Mouse (Mus musculus) lung, postnatal 0 days (tissue): ENCODE results near the gene 6430531B16Rik. TPM values are rescaled to one million over a fixed set of nuclear protein-coding genes. Genes with fewer than 3 reads are reported as not detected.

ENCODE experiments used
- ATAC-seq: fragments of 200-750 bp; cut with Nextera tagmentation; 2 replicates; pipeline ENCODE4 v1.8.0; 2017; ENCODE audit warnings: moderate library complexity
- DNase-seq: peaks from one replicate; pipeline ENCODE4 v3.0.0-alpha.2; 2016; ENCODE audit warnings: low spot score
- H3K27ac ChIP-seq: fragments of 300-500 bp; sonication (generic); 2 replicates; pipeline ENCODE4 v1.5.1; 2014; ENCODE audit warnings: antibody characterized with exemption, mild to moderate bottlenecking, low read length, mixed read lengths
- H3K27me3 ChIP-seq: fragments of 300-500 bp; sonication (generic); replicated peaks from 2 replicates; pipeline ENCODE4 v1.6.1; 2014; ENCODE audit warnings: low read length, mixed read lengths; ENCODE audit not compliant: insufficient read depth
- H3K36me3 ChIP-seq: fragments of 300-500 bp; sonication (generic); 2 replicates; pipeline ENCODE4 v1.6.1; 2014; ENCODE audit warnings: low read length, mixed read lengths; ENCODE audit not compliant: insufficient read depth
- H3K4me1 ChIP-seq: fragments of 300-500 bp; sonication (generic); 2 replicates; pipeline ENCODE4 v1.6.1; 2014; ENCODE audit warnings: antibody characterized with exemption, low read depth, low read length, mixed read lengths; ENCODE audit not compliant: insufficient read depth
- H3K4me2 ChIP-seq: fragments of 300-500 bp; sonication (generic); replicated peaks from 2 replicates; pipeline ENCODE4 v1.6.1; 2014; ENCODE audit warnings: low read depth, mild to moderate bottlenecking, low read length, moderate library complexity, mixed read lengths
- H3K4me3 ChIP-seq: fragments of 300-500 bp; sonication (generic); 2 replicates; pipeline ENCODE4 v1.5.1; 2014; ENCODE audit warnings: low read depth, low read length
- H3K9ac ChIP-seq: fragments of 300-500 bp; sonication (generic); replicated peaks from 2 replicates; pipeline ENCODE4 v1.6.1; 2014; ENCODE audit warnings: low read depth, mild to moderate bottlenecking
- H3K9me3 ChIP-seq: fragments of 300-500 bp; sonication (generic); 2 replicates; pipeline ENCODE4 v1.6.1; 2016; ENCODE audit warnings: low read length, mixed read lengths
- CTCF ChIP-seq: IDR thresholded peaks from 2 replicates; pipeline ENCODE4 v1.5.1; 2016; ENCODE audit warnings: antibody characterized with exemption, mild to moderate bottlenecking
- EP300 ChIP-seq: IDR thresholded peaks from 2 replicates; pipeline ENCODE4 v1.6.1; 2016; ENCODE audit warnings: antibody characterized with exemption, mild to moderate bottlenecking, control low read depth
- WGBS: fragments of 180-500 bp; shearing (Covaris S2); extraction: QIAGEN DNeasy Blood & Tissue Kit; methylation state at CpG from one replicate; pipeline ENCODE4 v1.1.7; 2014; 5-methylcytosine and 5-hydroxymethylcytosine counted together
- microRNA counts: library from miRNA; unstranded; fragments of <30 nt; microRNA quantifications from one replicate; lab custom pipeline; 2015
- microRNA-seq: library from miRNA; unstranded; fragments of <30 nt; microRNA quantifications from one replicate; pipeline ENCODE4, GENCODE M21; 2016
- polyA plus RNA-seq: library from polyadenylated mRNA; unstranded; fragments of >200 nt; fragmentation: Nextera tagmentation; extraction: Ambion mirVana; gene quantifications from 2 replicates; pipeline ENCODE4 v1.2.1, GENCODE M21; 2015

Gene 6430531B16Rik
- polyA plus RNA-seq, 1 experiment from 2014 or later, result 5.6 TPM

- H3K9ac ChIP-seq, result no peak overlapping the region
- H3K9me3 ChIP-seq, result no peaks in the 10 kb centered on the region
- H3K4me1 ChIP-seq, result no peaks in the 10 kb centered on the region
- 76% methylated on average over 10 of the region's 10 CpGs for WGBS
- H3K36me3 ChIP-seq, result no peaks in the 10 kb centered on the region
- ATAC-seq, result no peak
- no peak for DNase-seq
- no peak overlapping the region for H3K4me3 ChIP-seq
- H3K27ac ChIP-seq, result no peak overlapping the region
- no peaks in the 10 kb centered on the region for H3K27me3 ChIP-seq
- no peak for TF ChIP-seq EP300
- no peak for TF ChIP-seq CTCF
- H3K4me2 ChIP-seq, result no peak overlapping the region
Observed at GRCm38 (mm10) chr7:139936705-139937104, 41.9 kb downstream of the 6430531B16Rik start.

GRCm38 (mm10) chr7:139930732-139931131 lies 47.8 kb downstream of the 6430531B16Rik start:
- WGBS, result 21% methylated on average over 11 of the region's 11 CpGs
- peak; percentile 28 for DNase-seq
- no peaks in the 10 kb centered on the region for H3K27me3 ChIP-seq
- H3K27ac ChIP-seq, result no peak overlapping the region
- H3K4me2 ChIP-seq, result no peak overlapping the region
- no peak overlapping the region for H3K4me3 ChIP-seq
- ATAC-seq, result no peak
- H3K4me1 ChIP-seq, result no peaks in the 10 kb centered on the region
- H3K9me3 ChIP-seq, result no peaks in the 10 kb centered on the region
- TF ChIP-seq CTCF, result peak; percentile 74
- no peak for TF ChIP-seq EP300
- no peak overlapping the region for H3K9ac ChIP-seq
- no peaks in the 10 kb centered on the region for H3K36me3 ChIP-seq

MicroRNAs within 50 kb of the gene (microRNA counts, 519-probe panel; counts per million panel counts)
- not detected for microRNA mmu-miR-202-3p (lab: Ali Mortazavi, UCI)
- microRNA mmu-miR-202-5p (lab: Ali Mortazavi, UCI), result not detected

Small RNA genes lying within 50 kb of the gene (microRNA-seq; reads per million reads assigned to microRNA genes)
- not detected for gene Mir202
- gene Mir7062, result not detected
- gene mmu-mir-7686, result not detected

Other genes starting within 250 kb of the 6430531B16Rik start
- gene Adgra1, start 144.6 kb downstream of the 6430531B16Rik start, polyA plus RNA-seq, result 0.11 and 0.49 TPM in 2 replicates
- gene Kndc1, start 84.1 kb downstream of the 6430531B16Rik start, polyA plus RNA-seq, result 0.97 and 0.98 TPM in 2 replicates
- not detected in 2 replicates for gene Utf1, start 35.0 kb downstream of the 6430531B16Rik start, polyA plus RNA-seq
- gene Adam8, start 13.8 kb upstream of the 6430531B16Rik start, polyA plus RNA-seq, result 5.8 and 7.0 TPM in 2 replicates
- gene Zfp511, start 57.6 kb upstream of the 6430531B16Rik start, polyA plus RNA-seq, result 21.5 and 23.0 TPM in 2 replicates
- gene Tubgcp2, start 57.9 kb upstream of the 6430531B16Rik start, polyA plus RNA-seq, result 20.8 and 22.4 TPM in 2 replicates
- not detected in 2 replicates for gene Msx3, start 70.3 kb upstream of the 6430531B16Rik start, polyA plus RNA-seq
- 0.29 TPM in 2 replicates for gene Caly, start 103.8 kb upstream of the 6430531B16Rik start, polyA plus RNA-seq
- gene Prap1, start 114.6 kb upstream of the 6430531B16Rik start, polyA plus RNA-seq, result not detected in 2 replicates
- gene Fuom, start 123.7 kb upstream of the 6430531B16Rik start, polyA plus RNA-seq, result 18.8 and 19.0 TPM in 2 replicates
- gene Paox, start 137.0 kb upstream of the 6430531B16Rik start, polyA plus RNA-seq, result 16.1 and 17.3 TPM in 2 replicates
- gene Echs1, start 137.7 kb upstream of the 6430531B16Rik start, polyA plus RNA-seq, result 129 and 133 TPM in 2 replicates
- gene Mtg1, start 158.8 kb upstream of the 6430531B16Rik start, polyA plus RNA-seq, result 15.9 and 20.7 TPM in 2 replicates
- 0.10 and 0.19 TPM in 2 replicates for gene Sprn, start 176.1 kb upstream of the 6430531B16Rik start, polyA plus RNA-seq
- gene Olfr522, start 186.0 kb upstream of the 6430531B16Rik start, polyA plus RNA-seq, result not detected in 2 replicates
- gene Olfr523, start 194.5 kb upstream of the 6430531B16Rik start, polyA plus RNA-seq, result not detected in 2 replicates
- gene Olfr524, start 227.2 kb upstream of the 6430531B16Rik start, polyA plus RNA-seq, result not detected in 2 replicates
- 0.23 and 0.56 TPM in 2 replicates for gene Cd163l1, start 239.5 kb upstream of the 6430531B16Rik start, polyA plus RNA-seq